Mouse (Mus musculus) MEL (cell line): Measurements from ENCODE around the gene Srbd1. TPM values are rescaled to one million over a fixed set of nuclear protein-coding genes. Genes with fewer than 3 reads are reported as not detected.
A peak's percentile ranks its signal among the peaks of the same experiment; 100 is the strongest.

ENCODE experiments used
- DNase-seq: peaks from one replicate; pipeline ENCODE4 v3.0.0; 2011; ENCODE audit warnings: low read depth, low spot score
- H3K27ac ChIP-seq: 2 replicates; pipeline ENCODE4 v1.5.1; 2012; ENCODE audit warnings: low read depth, mild to moderate bottlenecking, control low read depth, low read length, moderate library complexity; ENCODE audit not compliant: control insufficient read depth
- H3K27me3 ChIP-seq, 2 experiments: fragments of 150-350 bp in 1 of 2; sonication (generic) in 1 of 2; 2 replicates each; pipeline ENCODE4 v1.6.1; 2012; ENCODE audit warnings: low read length in 2 of 2, mild to moderate bottlenecking in 2 of 2, improper control_type of control experiment in 1 of 2, moderate library complexity in 1 of 2; ENCODE audit not compliant: insufficient read depth in 2 of 2, control insufficient read depth in 1 of 2
- H3K36me3 ChIP-seq, 2 experiments: 2 replicates each; pipeline ENCODE4 v1.6.1; 2012 to 2014; ENCODE audit warnings: low read length in 2 of 2, improper control_type of control experiment in 1 of 2, inconsistent platforms in 1 of 2, mild to moderate bottlenecking in 1 of 2; ENCODE audit not compliant: insufficient read depth in 2 of 2, control insufficient read depth in 1 of 2
- H3K4me1 ChIP-seq, 2 experiments: fragments of 150-350 bp in 1 of 2; sonication (generic) in 1 of 2; 2 replicates each; pipeline ENCODE4 v1.6.1; 2012; ENCODE audit warnings: low read length in 2 of 2, improper control_type of control experiment in 1 of 2, mild to moderate bottlenecking in 1 of 2; ENCODE audit not compliant: insufficient read depth in 2 of 2, control insufficient read depth in 1 of 2
- H3K4me3 ChIP-seq, 2 experiments: fragments of 150-350 bp in 1 of 2; sonication (generic) in 1 of 2; 2 replicates each; pipeline ENCODE4 v1.5.1; 2012; ENCODE audit warnings: low read depth in 2 of 2, low read length in 2 of 2, mild to moderate bottlenecking in 2 of 2, moderate library complexity in 2 of 2, control low read depth in 1 of 2, improper control_type of control experiment in 1 of 2; ENCODE audit not compliant: control insufficient read depth in 1 of 2, insufficient read depth in 1 of 2
- H3K79me2 ChIP-seq: 2 replicates; pipeline ENCODE4 v1.6.1; 2012; ENCODE audit warnings: mild to moderate bottlenecking, low read length, moderate library complexity; ENCODE audit not compliant: control insufficient read depth, poor library complexity, insufficient read depth
- H3K9ac ChIP-seq: 2 replicates; pipeline ENCODE4 v1.6.1; 2012; ENCODE audit warnings: low read depth, mild to moderate bottlenecking, control low read depth, low read length, moderate library complexity; ENCODE audit not compliant: control insufficient read depth, poor library complexity, severe bottlenecking
- H3K9me3 ChIP-seq: fragments of 150-350 bp; sonication (generic); replicated peaks from 2 replicates; pipeline ENCODE4 v1.6.1; 2012; ENCODE audit warnings: mild to moderate bottlenecking, low read length, improper control_type of control experiment, moderate library complexity; ENCODE audit not compliant: insufficient read depth
- BHLHE40 ChIP-seq: IDR thresholded peaks from 2 replicates; pipeline ENCODE4 v1.6.1; 2012; ENCODE audit warnings: low read depth, mild to moderate bottlenecking, inconsistent platforms, low read length, improper control_type of control experiment, borderline replicate concordance
- CHD2 ChIP-seq: IDR thresholded peaks from 2 replicates; pipeline ENCODE4 v1.6.1; 2011; ENCODE audit warnings: low read length, improper control_type of control experiment
- ETS1 ChIP-seq: IDR thresholded peaks from 2 replicates; pipeline ENCODE4 v1.6.1; 2012; ENCODE audit warnings: low read depth, mild to moderate bottlenecking, inconsistent platforms, low read length, improper control_type of control experiment, moderate library complexity
- HCFC1 ChIP-seq: IDR thresholded peaks from 2 replicates; pipeline ENCODE4 v1.6.1; 2012; ENCODE audit warnings: low read depth, mild to moderate bottlenecking, inconsistent platforms, low read length, improper control_type of control experiment, moderate library complexity
- JUND ChIP-seq: IDR thresholded peaks from 2 replicates; pipeline ENCODE4 v1.6.1; 2011; ENCODE audit warnings: low read depth, mild to moderate bottlenecking, improper control_type of control experiment, low read length
- MAX ChIP-seq: IDR thresholded peaks from 2 replicates; pipeline ENCODE4 v1.6.1; 2011; ENCODE audit warnings: low read length, improper control_type of control experiment
- MXI1 ChIP-seq: IDR thresholded peaks from 2 replicates; pipeline ENCODE4 v1.6.1; 2011; ENCODE audit warnings: mild to moderate bottlenecking, low read depth, low read length, improper control_type of control experiment
- MYB ChIP-seq: IDR thresholded peaks from 2 replicates; pipeline ENCODE4 v1.6.1; 2011; ENCODE audit warnings: mild to moderate bottlenecking, low read depth, low read length, improper control_type of control experiment
- RCOR1 ChIP-seq: IDR thresholded peaks from 2 replicates; pipeline ENCODE4 v1.6.1; 2012; ENCODE audit warnings: low read depth, mild to moderate bottlenecking, inconsistent platforms, low read length, improper control_type of control experiment
- SMC3 ChIP-seq: IDR thresholded peaks from 2 replicates; pipeline ENCODE4 v1.6.1; 2011; ENCODE audit warnings: low read depth, low read length, improper control_type of control experiment
- USF1 ChIP-seq: IDR thresholded peaks from 2 replicates; pipeline ENCODE4 v1.6.1; 2014; ENCODE audit warnings: low read depth, mild to moderate bottlenecking, inconsistent platforms, low read length, improper control_type of control experiment, moderate library complexity
- USF2 ChIP-seq, 2 experiments: IDR thresholded peaks; 2 replicates each; pipeline ENCODE4 v1.6.1; 2011 to 2012; ENCODE audit warnings: improper control_type of control experiment in 2 of 2, low read length in 2 of 2, borderline replicate concordance in 1 of 2, inconsistent platforms in 1 of 2, low read depth in 1 of 2, mild to moderate bottlenecking in 1 of 2; ENCODE audit not compliant: insufficient read depth in 1 of 2
- ZC3H11A ChIP-seq: IDR thresholded peaks from 2 replicates; pipeline ENCODE4 v1.6.1; 2012; ENCODE audit warnings: low read depth, mild to moderate bottlenecking, inconsistent platforms, low read length, improper control_type of control experiment
- polyA plus RNA-seq, 2 experiments: library from polyadenylated mRNA; stranded (reverse) in 1 of 2; unstranded in 1 of 2; fragments of >175 nt in 1 of 2; fragments of >200 nt in 1 of 2; gene quantifications; 2 replicates each; pipeline versions ENCODE4 v1.2.1 to v1.2.4; 2012; ENCODE audit warnings: low replicate concordance in 2 of 2, low read depth in 1 of 2; ENCODE audit not compliant: insufficient read length in 2 of 2, insufficient read depth in 1 of 2, missing spikeins in 1 of 2
- total RNA-seq: library from RNA; depleted of rRNA; stranded (reverse); fragments of 300-350 nt; gene quantifications from 2 replicates; pipeline ENCODE4 v1.2.3, GENCODE M21; 2012

Gene Srbd1
- total and polyA plus RNA-seq, 3 experiments, result 14.9 to 30.5 TPM; not detected in 1

DNA sequence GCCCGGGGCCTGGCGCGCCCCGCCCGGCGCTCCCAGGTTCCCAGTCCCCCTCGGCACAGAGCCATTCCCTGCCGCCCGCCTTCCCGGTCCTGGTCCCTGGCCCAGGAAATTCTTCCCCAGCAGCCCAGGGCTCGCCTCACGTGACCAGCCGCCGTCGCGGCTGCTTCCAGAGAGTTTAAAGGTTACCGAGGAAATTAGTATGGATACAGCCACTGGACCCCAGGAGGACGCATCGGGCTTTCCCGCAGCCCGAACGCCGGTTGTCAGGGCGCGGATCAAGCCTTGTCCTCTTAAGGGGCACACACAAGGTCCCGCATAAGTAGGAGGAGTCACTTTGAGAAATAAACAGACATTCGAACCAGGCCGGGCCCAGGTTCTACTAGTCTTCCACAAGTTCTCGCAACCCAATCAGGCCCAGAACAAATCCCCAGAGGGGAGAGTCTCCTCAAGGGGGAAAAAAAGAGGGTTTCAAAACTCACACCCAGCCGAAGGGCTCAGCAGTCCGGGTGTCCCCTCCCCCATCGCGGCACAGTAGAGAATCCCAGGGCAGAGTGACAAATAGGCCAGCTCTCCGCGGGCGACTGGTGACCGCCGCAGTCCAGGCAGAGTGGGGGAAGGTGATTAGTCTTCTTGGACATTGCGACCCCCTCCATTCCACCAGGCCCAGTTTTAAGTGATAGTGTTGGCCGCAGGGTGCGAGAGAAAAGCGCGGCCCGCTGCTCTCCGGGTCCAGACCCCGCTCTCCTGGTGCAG lies 21.8 kb upstream of the Srbd1 start:
- Histone ChIP-seq H3K4me1 (peaks cover 9 to 25% of the 10 kb centered on the region in 2 experiments), H3K9ac (peak overlapping the region; percentile 80), H3K27me3 (no peaks in the 10 kb centered on the region), H3K36me3 (peaks cover 0 to 20% of the 10 kb centered on the region in 2 experiments; a peak in 2 of 4 replicates), H3K4me3 (peak overlapping the region; percentile 61 to 99), H3K27ac (peak overlapping the region; percentile 40), H3K9me3 (no peaks in the 10 kb centered on the region), H3K79me2 (peaks cover 9% of the 10 kb centered on the region)
- 0 out of 2 replicates have a peak, but pooled peaks have one; percentile 5 for TF ChIP-seq SMC3
- peak; percentile 89 for TF ChIP-seq USF1
- TF ChIP-seq MAX, result peak; percentile 15; the same call in 1 of the 2 replicates
- TF ChIP-seq MXI1, result peak; percentile 35; the same call in 1 of the 2 replicates
- no peak for TF ChIP-seq ZC3H11A
- TF ChIP-seq HCFC1, result no peak
- TF ChIP-seq USF2 (IDR thresholded peaks at IDR 0.05; ENCODE audit: borderline replicate concordance in 1 of 2, insufficient read depth in 1 of 2, low read depth in 1 of 2, low read length in 2 of 2), result peak in 1 of 2 experiments; percentile 47; a peak in 1 of 4 replicates
- 0 out of 2 replicates have a peak, but pooled peaks have one; percentile 43 for TF ChIP-seq CHD2
- TF ChIP-seq BHLHE40, result peak; percentile 75
- DNase-seq, result peak; percentile 76

- no peaks in the 10 kb centered on the region for H3K9me3 ChIP-seq
- peaks cover 9% of the 10 kb centered on the region for H3K79me2 ChIP-seq
- no peak for TF ChIP-seq MYB
- TF ChIP-seq RCOR1, result no peak
- TF ChIP-seq JUND, result 0 out of 2 replicates have a peak, but pooled peaks have one; percentile 64
- no peak for TF ChIP-seq ETS1
- H3K27ac ChIP-seq, result no peak overlapping the region
- H3K27me3 ChIP-seq, result no peaks in the 10 kb centered on the region
- H3K9ac ChIP-seq, result peak overlapping the region; percentile 80
- H3K36me3 ChIP-seq, result peaks cover 0 to 19% of the 10 kb centered on the region in 2 experiments; a peak in 2 of 4 replicates
- peak overlapping the region; percentile 61 to 99 for H3K4me3 ChIP-seq
- DNase-seq, result peak; percentile 40
- H3K4me1 ChIP-seq, result peaks cover 9 to 24% of the 10 kb centered on the region in 2 experiments
Observed at GRCm38 (mm10) chr17:86166051-86166566, 21.1 kb upstream of the Srbd1 start.
